Mouse (Mus musculus) adrenal gland, adult 2 months (tissue): ENCODE measurements around the gene Dnajb1. TPM values are rescaled to one million over a fixed set of nuclear protein-coding genes. Genes with fewer than 3 reads are reported as not detected.
A peak's percentile ranks its signal among the peaks of the same experiment; 100 is the strongest.

Experiments used
- DNase-seq: peaks from one replicate; pipeline ENCODE4 v3.0.0; 2021
- polyA plus RNA-seq: library from polyadenylated mRNA; depleted of rRNA; stranded (reverse); fragments of >200 nt; gene quantifications from 2 replicates; pipeline ENCODE4 v1.2.3, GENCODE M21; 2012; rRNA removed
- total RNA-seq, 2 experiments: library from RNA; stranded (reverse); gene quantifications; 2 replicates each; pipeline ENCODE4 v1.2.3; 2021

The Dnajb1 gene
- total and polyA plus RNA-seq, 3 experiments, result 21.8 to 61.9 (median 27.3) TPM

DNA sequence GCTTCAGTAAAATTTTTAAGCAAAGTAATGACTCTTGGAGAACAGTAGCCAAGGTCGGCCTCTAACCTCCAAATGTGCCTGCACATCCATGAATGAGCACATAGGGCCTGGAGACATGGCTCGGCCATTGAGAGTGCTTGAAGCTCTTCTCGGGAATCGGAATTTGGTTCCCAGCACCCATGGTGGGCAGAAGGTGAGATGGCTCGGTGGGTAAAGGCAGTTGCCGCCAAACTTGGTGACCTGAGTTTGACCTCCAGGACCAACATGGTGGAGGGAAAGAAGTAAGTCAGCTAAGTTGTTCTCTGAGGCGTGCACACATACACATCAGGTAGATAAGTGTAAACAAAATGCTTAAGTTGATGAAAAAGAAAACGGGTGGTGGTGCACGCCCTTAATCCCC, 48.0 kb downstream of the Dnajb1 start:
- DNase-seq, result no peak

DNA sequence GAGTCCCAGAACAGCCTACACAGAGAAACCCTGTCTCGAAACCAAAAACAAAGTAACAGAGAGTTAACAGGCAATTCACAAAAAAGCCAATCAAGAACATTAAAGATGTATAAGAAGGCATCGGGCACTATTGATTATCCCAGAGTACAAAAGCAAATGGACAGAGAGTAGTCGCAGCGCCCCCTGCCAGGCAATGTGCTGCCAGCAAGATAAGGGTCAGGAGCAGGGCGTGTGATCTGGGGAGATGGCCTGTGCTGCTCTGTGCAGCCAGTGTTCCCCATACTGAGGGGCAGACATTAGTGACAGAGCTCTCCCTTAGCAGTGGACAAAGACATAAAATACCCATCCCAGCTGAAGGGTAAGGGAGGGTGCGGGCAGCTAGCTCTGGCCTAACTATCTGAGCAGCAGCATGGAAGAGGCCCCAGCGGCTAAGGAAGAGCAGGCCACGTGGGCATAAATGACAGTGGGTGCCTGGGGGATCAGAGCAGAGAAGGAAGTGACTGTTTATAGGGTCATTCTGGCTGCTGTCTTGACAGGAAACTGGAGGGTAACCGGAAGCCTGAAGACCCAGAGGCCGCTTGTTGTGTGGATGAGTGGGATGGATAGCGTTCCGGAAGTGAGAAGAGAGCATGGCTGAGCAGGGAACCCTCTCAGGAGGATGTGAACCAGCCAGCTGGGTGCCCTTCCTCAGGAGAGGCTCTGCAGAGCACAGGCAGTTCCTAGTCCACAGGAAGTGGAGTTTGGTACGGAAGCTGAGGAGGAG, 48.7 kb downstream of the Dnajb1 start:
- peak; percentile 26 for DNase-seq

DNA sequence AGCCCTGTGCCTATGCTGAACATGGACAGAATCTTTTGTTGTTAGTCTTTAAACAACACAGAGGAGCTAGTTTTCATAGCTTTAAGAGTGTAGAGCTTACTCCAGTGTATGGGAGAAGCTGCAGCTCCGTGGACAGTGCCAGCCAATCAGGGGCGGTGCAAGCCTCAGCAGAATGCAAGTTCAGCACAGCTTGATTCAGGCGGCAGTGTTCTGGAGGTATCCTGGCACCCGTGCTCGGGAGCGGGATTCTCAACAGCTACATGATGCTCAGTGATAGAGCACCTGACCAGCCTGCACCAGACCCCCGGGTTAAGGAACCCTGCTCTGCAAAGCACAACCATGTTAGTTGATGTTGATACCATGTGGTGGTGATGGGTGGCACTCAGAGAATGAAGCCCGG, 52.6 kb downstream of the Dnajb1 start:
- no peak for DNase-seq

DNA sequence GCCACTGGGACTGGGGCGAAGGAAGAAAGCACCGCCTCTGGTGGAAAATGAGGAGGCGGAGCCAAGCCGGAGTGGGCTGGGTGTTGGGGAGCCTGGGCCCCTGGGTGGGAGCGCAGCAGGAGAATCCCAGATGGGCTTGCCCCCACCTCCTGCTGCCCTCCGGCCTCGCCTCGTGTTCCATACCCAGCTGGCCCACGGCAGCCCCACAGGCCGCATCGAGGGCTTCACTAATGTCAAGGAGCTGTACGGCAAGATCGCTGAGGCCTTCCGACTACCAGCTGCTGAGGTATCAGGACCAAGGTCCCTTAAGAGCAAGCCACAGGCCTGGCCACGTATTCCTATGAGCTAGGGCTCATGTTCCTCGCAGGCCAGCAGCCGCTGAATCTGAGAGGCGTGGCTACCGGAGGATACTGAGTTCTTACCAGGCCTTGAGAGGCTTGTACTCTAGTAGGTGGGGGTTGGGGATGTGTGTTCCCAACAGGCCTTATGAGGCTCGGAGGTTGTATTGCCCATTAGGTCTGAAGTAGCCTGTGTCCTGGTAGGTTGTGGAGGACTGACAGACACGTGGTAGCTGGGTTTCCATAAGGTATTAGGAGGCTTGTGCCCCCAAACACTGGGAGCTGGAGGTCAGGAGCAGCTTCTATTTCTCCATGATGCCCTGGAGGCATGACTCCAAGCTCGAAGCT, 53.1 kb downstream of the Dnajb1 start:
- peak; percentile 35 for DNase-seq

Other genes starting within 250 kb of the Dnajb1 start
- gene Clgn, start 218.3 kb upstream of the Dnajb1 start, total RNA-seq, result under 1 TPM in 1 of 2 experiments, not detected in 1; 0.17 TPM
- gene Clgn, start 218.3 kb upstream of the Dnajb1 start, polyA plus RNA-seq, result not detected in 2 replicates
- 10 to 100 TPM; 73.5 to 82.5 TPM for gene Scoc, start 149.8 kb upstream of the Dnajb1 start, total RNA-seq
- gene Scoc, start 149.8 kb upstream of the Dnajb1 start, polyA plus RNA-seq, result 0.93 and 1.2 TPM in 2 replicates
- not detected for gene Olfr370, start 72.4 kb upstream of the Dnajb1 start, total RNA-seq
- not detected in 2 replicates for gene Olfr370, start 72.4 kb upstream of the Dnajb1 start, polyA plus RNA-seq
- gene Ndufb7, start 41.5 kb upstream of the Dnajb1 start, total RNA-seq, result 100 to 1,000 TPM; 209 to 258 TPM
- gene Ndufb7, start 41.5 kb upstream of the Dnajb1 start, polyA plus RNA-seq, result 402 and 495 TPM in 2 replicates
- 100 to 1,000 TPM; 409 to 723 TPM for gene Tecr, start 222 bp upstream of the Dnajb1 start, total RNA-seq
- 1,113 and 1,272 TPM in 2 replicates for gene Tecr, start 222 bp upstream of the Dnajb1 start, polyA plus RNA-seq
- gene Gipc1, start 44.5 kb downstream of the Dnajb1 start, total RNA-seq, result 10 to 100 TPM; 29.5 to 50.1 TPM
- 53.8 and 56.4 TPM in 2 replicates for gene Gipc1, start 44.5 kb downstream of the Dnajb1 start, polyA plus RNA-seq
- 1 to 10 TPM in 1 of 2 experiments, under 1 TPM in 1; 0.76 to 1.1 TPM for gene Ptger1, start 58.5 kb downstream of the Dnajb1 start, total RNA-seq
- gene Ptger1, start 58.5 kb downstream of the Dnajb1 start, polyA plus RNA-seq, result 2.1 and 2.8 TPM in 2 replicates
- gene Pkn1, start 91.0 kb downstream of the Dnajb1 start, total RNA-seq, result 100 to 1,000 TPM; 110 to 115 TPM
- gene Pkn1, start 91.0 kb downstream of the Dnajb1 start, polyA plus RNA-seq, result 138 and 164 TPM in 2 replicates
- 10 to 100 TPM; 15.3 to 20.9 TPM for gene Ddx39, start 107.0 kb downstream of the Dnajb1 start, total RNA-seq
- gene Ddx39, start 107.0 kb downstream of the Dnajb1 start, polyA plus RNA-seq, result 13.4 and 14.1 TPM in 2 replicates
- 10 to 100 TPM; 31.5 to 40.7 TPM for gene Adgre5, start 133.1 kb downstream of the Dnajb1 start, total RNA-seq
- gene Adgre5, start 133.1 kb downstream of the Dnajb1 start, polyA plus RNA-seq, result 34.5 and 35.2 TPM in 2 replicates